Mouse (Mus musculus) MEL (cell line): ENCODE measurements at regions not wholly inside any gene's neighbourhood (a gene's known extent, or its start where the extent isn't known, plus 50 kb on each side); places are given as distances from the start of the nearest gene placed in this dataset.

Source experiments
- DNase-seq: peaks from one replicate; pipeline ENCODE4 v3.0.0; 2011; ENCODE audit warnings: low read depth, low spot score
- H3K27ac ChIP-seq: 2 replicates; pipeline ENCODE4 v1.5.1; 2012; ENCODE audit warnings: low read depth, mild to moderate bottlenecking, control low read depth, low read length, moderate library complexity; ENCODE audit not compliant: control insufficient read depth
- H3K27me3 ChIP-seq, 2 experiments: fragments of 150-350 bp in 1 of 2; sonication (generic) in 1 of 2; 2 replicates each; pipeline ENCODE4 v1.6.1; 2012; ENCODE audit warnings: low read length in 2 of 2, mild to moderate bottlenecking in 2 of 2, improper control_type of control experiment in 1 of 2, moderate library complexity in 1 of 2; ENCODE audit not compliant: insufficient read depth in 2 of 2, control insufficient read depth in 1 of 2
- H3K36me3 ChIP-seq, 2 experiments: 2 replicates each; pipeline ENCODE4 v1.6.1; 2012 to 2014; ENCODE audit warnings: low read length in 2 of 2, improper control_type of control experiment in 1 of 2, inconsistent platforms in 1 of 2, mild to moderate bottlenecking in 1 of 2; ENCODE audit not compliant: insufficient read depth in 2 of 2, control insufficient read depth in 1 of 2
- H3K4me1 ChIP-seq, 2 experiments: fragments of 150-350 bp in 1 of 2; sonication (generic) in 1 of 2; 2 replicates each; pipeline ENCODE4 v1.6.1; 2012; ENCODE audit warnings: low read length in 2 of 2, improper control_type of control experiment in 1 of 2, mild to moderate bottlenecking in 1 of 2; ENCODE audit not compliant: insufficient read depth in 2 of 2, control insufficient read depth in 1 of 2
- H3K4me3 ChIP-seq, 2 experiments: fragments of 150-350 bp in 1 of 2; sonication (generic) in 1 of 2; 2 replicates each; pipeline ENCODE4 v1.5.1; 2012; ENCODE audit warnings: low read depth in 2 of 2, low read length in 2 of 2, mild to moderate bottlenecking in 2 of 2, moderate library complexity in 2 of 2, control low read depth in 1 of 2, improper control_type of control experiment in 1 of 2; ENCODE audit not compliant: control insufficient read depth in 1 of 2, insufficient read depth in 1 of 2
- H3K79me2 ChIP-seq: 2 replicates; pipeline ENCODE4 v1.6.1; 2012; ENCODE audit warnings: mild to moderate bottlenecking, low read length, moderate library complexity; ENCODE audit not compliant: control insufficient read depth, poor library complexity, insufficient read depth
- H3K9ac ChIP-seq: 2 replicates; pipeline ENCODE4 v1.6.1; 2012; ENCODE audit warnings: low read depth, mild to moderate bottlenecking, control low read depth, low read length, moderate library complexity; ENCODE audit not compliant: control insufficient read depth, poor library complexity, severe bottlenecking
- H3K9me3 ChIP-seq: fragments of 150-350 bp; sonication (generic); replicated peaks from 2 replicates; pipeline ENCODE4 v1.6.1; 2012; ENCODE audit warnings: mild to moderate bottlenecking, low read length, improper control_type of control experiment, moderate library complexity; ENCODE audit not compliant: insufficient read depth
- CHD1 ChIP-seq: IDR thresholded peaks from 2 replicates; pipeline ENCODE4 v1.6.1; 2012; ENCODE audit warnings: low read depth, mild to moderate bottlenecking, inconsistent platforms, low read length, improper control_type of control experiment
- CHD2 ChIP-seq: IDR thresholded peaks from 2 replicates; pipeline ENCODE4 v1.6.1; 2011; ENCODE audit warnings: low read length, improper control_type of control experiment
- E2F4 ChIP-seq: IDR thresholded peaks from 2 replicates; pipeline ENCODE4 v1.6.1; 2011; ENCODE audit warnings: low read depth, low read length, improper control_type of control experiment, borderline replicate concordance
- ELF1 ChIP-seq: IDR thresholded peaks from 2 replicates; pipeline ENCODE4 v1.6.1; 2014; ENCODE audit warnings: low read depth, mild to moderate bottlenecking, inconsistent platforms, low read length, improper control_type of control experiment, moderate library complexity
- GABPA ChIP-seq: IDR thresholded peaks from 2 replicates; pipeline ENCODE4 v1.6.1; 2012; ENCODE audit warnings: low read depth, mild to moderate bottlenecking, inconsistent platforms, low read length, improper control_type of control experiment, moderate library complexity
- HCFC1 ChIP-seq: IDR thresholded peaks from 2 replicates; pipeline ENCODE4 v1.6.1; 2012; ENCODE audit warnings: low read depth, mild to moderate bottlenecking, inconsistent platforms, low read length, improper control_type of control experiment, moderate library complexity
- KAT2A ChIP-seq: conservative IDR thresholded peaks from 2 replicates; pipeline ENCODE4 v1.6.1; 2012; ENCODE audit warnings: low read depth, low read length, improper control_type of control experiment, inconsistent platforms
- MAX ChIP-seq: IDR thresholded peaks from 2 replicates; pipeline ENCODE4 v1.6.1; 2011; ENCODE audit warnings: low read length, improper control_type of control experiment
- MAZ ChIP-seq: IDR thresholded peaks from 2 replicates; pipeline ENCODE4 v1.6.1; 2012; ENCODE audit warnings: low read depth, mild to moderate bottlenecking, inconsistent platforms, low read length, improper control_type of control experiment
- MEF2A ChIP-seq: IDR thresholded peaks from 2 replicates; pipeline ENCODE4 v1.6.1; 2014; ENCODE audit warnings: low read depth, mild to moderate bottlenecking, inconsistent platforms, low read length, improper control_type of control experiment; ENCODE audit not compliant: poor library complexity, insufficient replicate concordance, severe bottlenecking; ENCODE audit errors: extremely low read depth
- MYB ChIP-seq: IDR thresholded peaks from 2 replicates; pipeline ENCODE4 v1.6.1; 2011; ENCODE audit warnings: mild to moderate bottlenecking, low read depth, low read length, improper control_type of control experiment
- MYC ChIP-seq: IDR thresholded peaks from 2 replicates; pipeline ENCODE4 v1.6.1; 2011; ENCODE audit warnings: low read depth, mild to moderate bottlenecking, low read length, improper control_type of control experiment, moderate library complexity
- NELFE ChIP-seq: IDR thresholded peaks from 2 replicates; pipeline ENCODE4 v1.6.1; 2011; ENCODE audit warnings: low read depth, low read length, improper control_type of control experiment
- POLR2A ChIP-seq, 2 experiments: IDR thresholded peaks; 2 replicates each; pipeline ENCODE4 v1.6.1; 2011 to 2012; ENCODE audit warnings: low read length in 2 of 2, mild to moderate bottlenecking in 2 of 2, control low read depth in 1 of 2, improper control_type of control experiment in 1 of 2, low read depth in 1 of 2, moderate library complexity in 1 of 2; ENCODE audit not compliant: control insufficient read depth in 1 of 2, insufficient read depth in 1 of 2, poor library complexity in 1 of 2
- POLR2AphosphoS2 ChIP-seq: IDR thresholded peaks from 2 replicates; pipeline ENCODE4 v1.6.1; 2011; ENCODE audit warnings: low read length, improper control_type of control experiment
- POLR2AphosphoS5 ChIP-seq: IDR thresholded peaks from 2 replicates; pipeline ENCODE4 v1.6.1; 2012; ENCODE audit warnings: low read depth, borderline replicate concordance, mild to moderate bottlenecking, inconsistent platforms, low read length, moderate library complexity, mixed read lengths
- RAD21 ChIP-seq: IDR thresholded peaks from 2 replicates; pipeline ENCODE4 v1.6.1; 2011; ENCODE audit warnings: mild to moderate bottlenecking, low read depth, low read length, improper control_type of control experiment
- RCOR1 ChIP-seq: IDR thresholded peaks from 2 replicates; pipeline ENCODE4 v1.6.1; 2012; ENCODE audit warnings: low read depth, mild to moderate bottlenecking, inconsistent platforms, low read length, improper control_type of control experiment
- SMC3 ChIP-seq: IDR thresholded peaks from 2 replicates; pipeline ENCODE4 v1.6.1; 2011; ENCODE audit warnings: low read depth, low read length, improper control_type of control experiment
- TAL1 ChIP-seq: IDR thresholded peaks from 2 replicates; pipeline ENCODE4 v1.6.1; 2012; ENCODE audit warnings: mild to moderate bottlenecking, inconsistent platforms, low read length, moderate library complexity, mixed read lengths
- TBP ChIP-seq: IDR thresholded peaks from 2 replicates; pipeline ENCODE4 v1.8.0; 2011; ENCODE audit warnings: low read depth, low read length, improper control_type of control experiment
- UBTF ChIP-seq: IDR thresholded peaks from 2 replicates; pipeline ENCODE4 v1.6.1; 2012; ENCODE audit warnings: low read depth, mild to moderate bottlenecking, inconsistent platforms, low read length, improper control_type of control experiment, moderate library complexity, borderline replicate concordance; ENCODE audit not compliant: insufficient read depth
- USF1 ChIP-seq: IDR thresholded peaks from 2 replicates; pipeline ENCODE4 v1.6.1; 2014; ENCODE audit warnings: low read depth, mild to moderate bottlenecking, inconsistent platforms, low read length, improper control_type of control experiment, moderate library complexity
- USF2 ChIP-seq, 2 experiments: IDR thresholded peaks; 2 replicates each; pipeline ENCODE4 v1.6.1; 2011 to 2012; ENCODE audit warnings: improper control_type of control experiment in 2 of 2, low read length in 2 of 2, borderline replicate concordance in 1 of 2, inconsistent platforms in 1 of 2, low read depth in 1 of 2, mild to moderate bottlenecking in 1 of 2; ENCODE audit not compliant: insufficient read depth in 1 of 2
- ZNF384 ChIP-seq: IDR thresholded peaks from 2 replicates; pipeline ENCODE4 v1.6.1; 2012; ENCODE audit warnings: low read depth, mild to moderate bottlenecking, inconsistent platforms, low read length, improper control_type of control experiment

DNA sequence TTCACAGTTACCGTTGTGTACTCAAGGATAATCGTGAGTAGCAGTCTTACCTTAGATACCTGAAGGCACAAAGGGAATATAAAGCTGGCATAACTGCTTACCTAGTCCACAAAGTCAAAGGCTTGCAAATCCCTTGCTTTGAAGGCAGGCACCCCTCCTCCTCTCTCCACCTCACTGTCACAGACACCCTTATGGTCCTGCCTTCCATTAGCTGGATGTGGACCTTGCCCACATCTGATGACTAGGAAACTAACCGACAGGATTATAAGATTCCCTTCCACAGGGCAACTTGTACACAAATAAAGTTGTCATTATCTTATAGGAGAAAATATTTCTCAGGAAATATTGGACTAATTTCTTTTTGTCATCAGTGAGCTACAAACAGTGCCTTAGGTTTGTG, 114.4 kb upstream of the Atp2b1 start:
- Histone ChIP-seq H3K36me3 (peaks cover 0 to 10% of the 10 kb centered on the region in 2 experiments; a peak in 2 of 4 replicates), H3K4me1 (peaks cover 0 to 3% of the 10 kb centered on the region in 2 experiments; a peak in 1 of 4 replicates), H3K27me3 (no peaks in the 10 kb centered on the region), H3K27ac (no peak overlapping the region), H3K9ac (no peak overlapping the region), H3K4me3 (no peak overlapping the region), H3K79me2 (no peaks in the 10 kb centered on the region), H3K9me3 (no peaks in the 10 kb centered on the region)
- DNase-seq, result no peak
- TF ChIP-seq USF2 (IDR thresholded peaks at IDR 0.05; ENCODE audit: borderline replicate concordance in 1 of 2, insufficient read depth in 1 of 2, low read depth in 1 of 2, low read length in 2 of 2) (no peak), ZNF384 (no peak), MAZ (no peak), UBTF (no peak), SMC3 (no peak), NELFE (no peak), RCOR1 (no peak), POLR2AphosphoS2 (no peak), TAL1 (no peak), MYC (no peak), POLR2AphosphoS5 (no peak), CHD1 (no peak), KAT2A (no peak)

DNA sequence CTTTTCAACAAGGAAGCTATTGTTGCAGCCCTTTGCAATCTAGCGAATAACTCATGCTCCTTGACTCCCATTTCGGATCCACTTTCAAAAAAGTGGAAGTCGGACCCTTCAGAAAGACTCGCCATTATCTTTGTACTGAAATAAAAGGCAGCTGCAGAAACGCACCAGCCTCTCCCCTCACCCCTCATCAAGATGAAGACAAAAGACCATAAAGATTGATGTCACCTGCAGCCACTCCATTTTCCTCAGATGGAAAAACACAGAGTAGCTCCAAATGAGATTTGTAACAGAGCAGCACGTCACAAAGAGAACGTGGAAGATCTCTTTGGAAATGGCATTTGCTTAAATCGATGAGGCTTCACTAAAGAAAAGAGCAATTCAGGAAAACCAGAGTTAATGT, 113.3 kb upstream of the Atp2b1 start:
- Histone ChIP-seq H3K4me1 (peaks cover 0 to 3% of the 10 kb centered on the region in 2 experiments; a peak in 1 of 4 replicates), H3K9me3 (no peaks in the 10 kb centered on the region), H3K27ac (no peak overlapping the region), H3K27me3 (no peaks in the 10 kb centered on the region), H3K9ac (no peak overlapping the region), H3K36me3 (peaks cover 0 to 10% of the 10 kb centered on the region in 2 experiments; a peak in 2 of 4 replicates), H3K79me2 (no peaks in the 10 kb centered on the region), H3K4me3 (no peak overlapping the region)
- no peak for TF ChIP-seq USF1
- TF ChIP-seq RAD21, result no peak
- TF ChIP-seq MYB, result no peak
- TF ChIP-seq POLR2AphosphoS2, result no peak
- no peak for TF ChIP-seq HCFC1
- no peak for TF ChIP-seq TBP
- no peak for TF ChIP-seq E2F4
- TF ChIP-seq ZNF384, result no peak
- TF ChIP-seq MAX, result no peak
- no peak for TF ChIP-seq POLR2A (IDR thresholded peaks at IDR 0.05; ENCODE audit: control insufficient read depth in 1 of 2, insufficient read depth in 1 of 2, low read depth in 1 of 2, low read length in 2 of 2, poor library complexity in 1 of 2)
- no peak for TF ChIP-seq MEF2A
- TF ChIP-seq CHD2, result no peak
- no peak for TF ChIP-seq GABPA
- no peak for TF ChIP-seq ELF1
- DNase-seq, result no peak
